Mouse (Mus musculus) liver, embryonic 16.5 days (tissue): Measurements from ENCODE around the gene Irgm1. TPM values are rescaled to one million over a fixed set of nuclear protein-coding genes. Genes with fewer than 3 reads are reported as not detected.
A peak's percentile ranks its signal among the peaks of the same experiment; 100 is the strongest.
"Not testable (repeated sequence)": the region's sequence is repeated elsewhere in the genome, so short reads cannot be mapped to it uniquely, and the experiment has no call there.

ENCODE experiments used
- ATAC-seq: fragments of 200-750 bp; cut with Nextera tagmentation; 2 replicates; pipeline ENCODE4 v1.8.0; 2017; ENCODE audit warnings: low read depth, mild to moderate bottlenecking, moderate number of reproducible peaks, moderate library complexity
- H3K27ac ChIP-seq: fragments of 300-500 bp; sonication (generic); 2 replicates; pipeline ENCODE4 v1.5.1; 2014; ENCODE audit warnings: mild to moderate bottlenecking, low read length
- H3K27me3 ChIP-seq: fragments of 300-500 bp; sonication (generic); 2 replicates; pipeline ENCODE4 v1.6.1; 2014; ENCODE audit warnings: low read depth, low read length, mixed read lengths; ENCODE audit not compliant: control insufficient read depth, insufficient read depth
- H3K36me3 ChIP-seq: fragments of 300-500 bp; sonication (generic); 2 replicates; pipeline ENCODE4 v1.6.1; 2014; ENCODE audit warnings: mild to moderate bottlenecking; ENCODE audit not compliant: control insufficient read depth, insufficient read depth
- H3K4me1 ChIP-seq: fragments of 300-500 bp; sonication (generic); 2 replicates; pipeline ENCODE4 v1.6.1; 2014; ENCODE audit warnings: low read depth, low read length, mixed read lengths; ENCODE audit not compliant: control insufficient read depth
- H3K4me2 ChIP-seq: fragments of 300-500 bp; sonication (generic); 2 replicates; pipeline ENCODE4 v1.6.1; 2014; ENCODE audit warnings: low read depth, low read length, mixed read lengths
- H3K4me3 ChIP-seq: fragments of 300-500 bp; sonication (generic); 2 replicates; pipeline ENCODE4 v1.5.1; 2014; ENCODE audit warnings: low read depth, mild to moderate bottlenecking, low read length
- H3K9ac ChIP-seq: fragments of 300-500 bp; sonication (generic); 2 replicates; pipeline ENCODE4 v1.6.1; 2014; ENCODE audit warnings: low read depth, low read length
- H3K9me3 ChIP-seq: fragments of 300-500 bp; sonication (generic); replicated peaks from 2 replicates; pipeline ENCODE4 v1.6.1; 2016; ENCODE audit warnings: low read length; ENCODE audit not compliant: control insufficient read depth
- WGBS: fragments of 180-500 bp; shearing (Covaris S2); extraction: QIAGEN DNeasy Blood & Tissue Kit; methylation state at CpG from one replicate; pipeline ENCODE4 v1.1.7; 2014; ENCODE audit not compliant: insufficient replicate concordance; 5-methylcytosine and 5-hydroxymethylcytosine counted together
- polyA plus RNA-seq: library from polyadenylated mRNA; unstranded; fragments of >200 nt; fragmentation: Nextera tagmentation; extraction: Ambion mirVana; gene quantifications from 2 replicates; pipeline ENCODE4 v1.2.1, GENCODE M21; 2015

Irgm1 gene
- polyA plus RNA-seq, 1 experiment from 2014 or later: 20.6 TPM

DNA sequence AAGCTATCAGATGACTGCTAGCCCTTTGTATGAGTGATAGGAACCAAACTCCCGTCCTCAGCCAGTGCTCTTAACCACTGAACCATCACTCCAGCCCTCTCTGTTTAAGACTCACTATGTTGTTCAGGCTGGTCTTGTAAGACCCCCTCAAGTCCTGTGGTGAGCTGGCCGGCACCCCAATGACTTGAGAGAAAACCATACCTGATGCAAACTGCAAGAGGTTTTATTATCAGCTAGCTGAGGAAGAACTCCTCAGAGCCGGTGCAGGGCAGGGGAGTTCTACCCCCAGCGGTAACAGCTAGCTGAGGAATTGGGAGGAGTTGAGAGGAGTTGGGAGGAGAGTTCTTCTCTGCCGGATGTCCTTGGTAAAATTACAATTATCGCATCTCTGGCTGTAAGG, 43.6 kb downstream of the Irgm1 start:
- ATAC-seq: no peak
- Histone ChIP-seq H3K4me1 (peaks cover 17% of the 10 kb centered on the region), H3K4me2 (no peak overlapping the region), H3K4me3 (no peak overlapping the region), H3K9ac (no peak overlapping the region), H3K27ac (no peak overlapping the region), H3K9me3 (no peaks in the 10 kb centered on the region; the same call in 1 of the 2 replicates), H3K27me3 (peaks cover 21% of the 10 kb centered on the region), H3K36me3 (no peaks in the 10 kb centered on the region)
- 72% methylated on average over 6 of the region's 6 CpGs for WGBS

DNA sequence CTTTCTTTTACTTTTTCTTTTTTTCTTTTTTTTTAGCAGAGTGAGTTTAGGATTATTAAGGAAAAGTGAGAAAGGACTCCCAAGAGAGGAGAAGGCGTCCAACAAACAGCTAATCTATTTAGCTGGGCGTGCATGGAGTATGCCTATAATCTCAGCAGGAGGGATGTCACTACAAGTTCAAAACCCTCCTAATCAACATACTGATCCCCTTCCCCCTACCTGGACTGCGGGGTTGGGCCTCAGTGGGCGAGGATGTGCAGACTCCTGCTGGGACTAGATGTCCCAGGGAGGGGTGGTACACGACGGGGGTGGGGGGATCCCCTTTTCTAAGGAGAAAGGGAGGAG, 44.8 kb downstream of the Irgm1 start:
- H3K9me3 ChIP-seq: no peaks in the 10 kb centered on the region; the same call in 1 of the 2 replicates
- peaks cover 15% of the 10 kb centered on the region for H3K4me1 ChIP-seq
- H3K4me2 ChIP-seq: peak overlapping the region; percentile 72
- H3K36me3 ChIP-seq: no peaks in the 10 kb centered on the region
- no peak for ATAC-seq
- peak overlapping the region; percentile 30 for H3K9ac ChIP-seq
- 4% methylated on average over 6 of the region's 6 CpGs for WGBS
- H3K4me3 ChIP-seq: peak overlapping the region; percentile 56
- no peak overlapping the region for H3K27ac ChIP-seq
- H3K27me3 ChIP-seq: peaks cover 21% of the 10 kb centered on the region

GRCm38 (mm10) chr11:48825979-48826751, 45.3 kb downstream of the Irgm1 start, which contains the start of the genes Trim7 and Gm12184:
Gene Trim7 (plus strand): TSS chr11:48826140.
Gene Gm12184 (minus strand): TSS chr11:48826655.
- not testable (repeated sequence) for H3K9me3 ChIP-seq, H3K36me3 ChIP-seq, H3K27ac ChIP-seq
- H3K4me3 ChIP-seq: peak within 1 kb of the TSS; percentile 56
- H3K9ac ChIP-seq: peak within 1 kb of the TSS; percentile 30
- under 1% methylated on average over 48 of the region's 92 CpGs for WGBS
- H3K4me2 ChIP-seq: peak within 1 kb of the TSS; percentile 72
- peak; percentile 81 for ATAC-seq
- peaks cover 21% of the 10 kb centered on the region for H3K27me3 ChIP-seq
- H3K4me1 ChIP-seq: peaks cover 15% of the 10 kb centered on the region

DNA sequence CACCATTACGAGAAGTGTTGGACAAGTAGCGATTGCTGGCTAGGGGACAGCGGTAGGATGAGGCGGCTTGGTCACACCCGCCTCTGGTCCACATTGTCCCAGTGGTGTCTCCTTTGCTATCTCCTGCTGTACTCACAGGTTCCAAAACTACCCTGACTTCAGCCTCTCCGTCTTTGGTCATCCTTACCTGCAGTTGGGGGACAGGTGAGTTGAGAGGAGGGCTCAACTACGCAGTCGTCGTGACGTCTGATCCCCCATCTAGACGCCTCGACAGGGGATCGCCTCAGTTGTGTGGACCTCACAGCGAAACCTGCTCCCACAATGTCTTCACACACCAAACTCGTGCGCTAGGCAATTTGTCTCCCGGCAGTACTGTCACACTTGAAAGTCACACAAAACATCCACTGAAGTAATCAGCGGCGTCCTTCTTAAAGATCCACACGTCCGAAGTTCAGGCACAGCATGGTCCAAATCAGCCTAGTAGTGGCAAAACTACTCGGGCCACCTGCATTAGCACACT, 47.1 kb downstream of the Irgm1 start:
- no peak for ATAC-seq
- no peak overlapping the region for H3K27ac ChIP-seq
- no peaks in the 10 kb centered on the region for H3K36me3 ChIP-seq
- 7% methylated on average over 22 of the region's 22 CpGs for WGBS
- peak overlapping the region; percentile 86 for H3K4me2 ChIP-seq
- no peaks in the 10 kb centered on the region; the same call in 1 of the 2 replicates for H3K9me3 ChIP-seq
- H3K27me3 ChIP-seq: peaks cover 21% of the 10 kb centered on the region
- H3K4me3 ChIP-seq: peak overlapping the region; percentile 59
- peaks cover 15% of the 10 kb centered on the region for H3K4me1 ChIP-seq
- peak overlapping the region; percentile 25; the same call in 1 of the 2 replicates for H3K9ac ChIP-seq

DNA sequence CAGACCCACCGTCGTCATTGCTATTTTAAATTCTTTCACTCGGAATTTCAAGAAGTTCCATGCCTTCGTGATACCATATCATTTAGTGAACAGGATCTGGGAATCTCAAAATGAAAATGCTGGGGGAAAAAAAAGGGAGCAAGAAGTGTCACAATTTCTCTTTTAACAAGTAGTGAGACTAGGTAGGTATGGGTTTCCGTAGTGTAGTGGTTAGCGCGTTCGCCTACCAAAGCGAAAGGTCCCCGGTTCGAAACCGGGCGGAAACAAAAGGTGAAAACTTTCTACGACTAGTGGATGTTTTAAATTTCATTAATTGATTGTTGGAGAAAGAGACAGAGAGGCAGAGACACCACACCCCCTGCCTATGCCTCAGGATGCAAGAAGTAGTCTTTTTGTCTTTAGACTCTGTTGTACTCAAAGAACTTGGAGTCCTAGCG, 47.9 kb downstream of the Irgm1 start:
- Histone ChIP-seq H3K27ac (no peak overlapping the region), H3K4me1 (peaks cover 17% of the 10 kb centered on the region), H3K9ac (peak overlapping the region; percentile 25), H3K4me3 (peak overlapping the region; percentile 59), H3K9me3 (no peaks in the 10 kb centered on the region; the same call in 1 of the 2 replicates), H3K4me2 (peak overlapping the region; percentile 86), H3K36me3 (no peaks in the 10 kb centered on the region), H3K27me3 (peaks cover 21% of the 10 kb centered on the region)
- WGBS: under 1% methylated on average over 15 of the region's 15 CpGs
- ATAC-seq: peak; percentile 57

GRCm38 (mm10) chr11:48822768-48823512, 48.5 kb downstream of the Irgm1 start:
- whole genome bisulfite sequencing: 36% methylated on average over 14 of the region's 14 CpGs

GRCm38 (mm10) chr11:48821299-48821698, 50.2 kb downstream of the Irgm1 start:
- H3K4me1 ChIP-seq: peaks cover 12% of the 10 kb centered on the region
- not testable (repeated sequence) for H3K4me3 ChIP-seq, H3K9me3 ChIP-seq, H3K27ac ChIP-seq, H3K4me2 ChIP-seq, H3K36me3 ChIP-seq, H3K9ac ChIP-seq, ATAC-seq
- H3K27me3 ChIP-seq: peaks cover 14% of the 10 kb centered on the region
- WGBS: 73% methylated on average over 14 of the region's 14 CpGs

More at GRCm38 (mm10) chr11:48822768-48823512, 48.5 kb downstream of the Irgm1 start:
- H3K9ac ChIP-seq: no peak overlapping the region
- H3K36me3 ChIP-seq: no peaks in the 10 kb centered on the region
- H3K9me3 ChIP-seq: no peaks in the 10 kb centered on the region; the same call in 1 of the 2 replicates
- no peak overlapping the region for H3K27ac ChIP-seq
- H3K4me2 ChIP-seq: peak overlapping the region; percentile 86
- peak overlapping the region; percentile 59 for H3K4me3 ChIP-seq
- peaks cover 21% of the 10 kb centered on the region for H3K27me3 ChIP-seq
- ATAC-seq: no peak
- peaks cover 17% of the 10 kb centered on the region for H3K4me1 ChIP-seq

- H3K9me3 ChIP-seq: no peaks in the 10 kb centered on the region
These were observed 51.2 kb downstream of the Irgm1 start for GRCm38 (mm10) chr11:48820308-48820674.

More at GRCm38 (mm10) chr11:48820308-48820674, 51.2 kb downstream of the Irgm1 start:
- Histone ChIP-seq H3K27me3 (peaks cover 14% of the 10 kb centered on the region), H3K27ac (no peak overlapping the region), H3K36me3 (no peaks in the 10 kb centered on the region), H3K4me3 (no peak overlapping the region), H3K9ac (no peak overlapping the region), H3K4me2 (no peak overlapping the region), H3K4me1 (peaks cover 22% of the 10 kb centered on the region)
- ATAC-seq: no peak
